Mouse (Mus musculus) cerebellum, postnatal 10 days (tissue): Measurements from ENCODE around the gene Irak2.

Source experiments
- DNase-seq, 2 experiments: peaks; one replicate each; pipeline ENCODE4 v3.0.0; 2021; ENCODE audit warnings: mixed read lengths in 2 of 2

Irak2 gene

DNA sequence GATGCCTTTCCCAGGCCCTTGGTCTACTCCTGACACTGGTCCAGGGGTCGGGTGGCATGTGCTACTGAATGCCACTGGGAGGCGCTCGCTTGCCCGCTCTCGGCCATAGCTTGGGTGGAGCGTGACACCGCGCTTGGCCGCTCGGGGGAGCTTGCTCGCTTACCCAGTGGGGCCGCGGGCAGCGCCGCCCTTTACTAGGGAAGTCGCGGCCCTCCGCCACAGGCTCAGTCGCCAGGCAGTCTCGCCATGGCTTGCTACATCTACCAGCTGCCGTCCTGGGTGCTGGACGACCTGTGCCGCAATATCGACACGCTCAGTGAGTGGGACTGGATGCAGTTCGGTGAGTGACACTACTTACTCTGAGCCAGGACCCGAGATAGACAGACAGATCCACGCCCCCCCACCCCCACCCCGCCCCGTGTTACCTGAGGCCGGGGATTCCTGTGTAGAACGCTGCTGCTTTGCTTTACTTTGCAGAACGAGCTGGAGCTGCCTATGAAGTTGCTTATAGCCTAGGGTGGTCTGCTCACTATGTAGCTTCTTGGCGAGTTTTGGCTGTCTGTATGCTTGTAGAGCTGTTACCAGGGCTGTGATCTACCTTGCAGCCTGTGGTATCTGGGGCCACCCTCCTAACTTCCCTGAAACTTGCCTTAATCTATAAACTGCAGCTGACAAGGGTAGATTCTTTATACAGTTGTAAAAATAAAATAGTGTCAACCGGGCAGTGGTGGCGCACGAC is at the start of gene Irak2:
Gene Irak2, plus strand, starts transcription at position 166 of the 739 bp plus-strand sequence.
- DNase-seq, result peak; percentile 97

DNA sequence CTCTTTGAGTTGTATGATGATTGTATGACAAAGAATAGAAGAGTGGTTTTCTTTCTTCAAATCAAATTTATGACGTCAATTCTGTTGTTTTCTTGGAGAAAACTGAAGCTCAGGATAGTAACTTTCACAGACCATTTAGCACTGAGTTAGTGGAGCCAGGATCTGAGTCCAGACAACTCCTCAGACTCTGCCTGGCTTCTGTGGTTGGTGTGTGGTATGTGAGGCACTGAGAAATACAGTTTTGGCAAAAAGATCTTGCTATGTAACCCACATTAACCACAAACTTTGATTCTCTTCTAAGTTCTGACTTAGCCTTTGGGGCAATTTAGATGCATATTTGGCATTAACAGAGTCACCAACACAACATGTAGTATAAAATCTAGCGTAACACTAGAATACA is 45.6 kb upstream of the Irak2 start:
- no peak for DNase-seq

DNA sequence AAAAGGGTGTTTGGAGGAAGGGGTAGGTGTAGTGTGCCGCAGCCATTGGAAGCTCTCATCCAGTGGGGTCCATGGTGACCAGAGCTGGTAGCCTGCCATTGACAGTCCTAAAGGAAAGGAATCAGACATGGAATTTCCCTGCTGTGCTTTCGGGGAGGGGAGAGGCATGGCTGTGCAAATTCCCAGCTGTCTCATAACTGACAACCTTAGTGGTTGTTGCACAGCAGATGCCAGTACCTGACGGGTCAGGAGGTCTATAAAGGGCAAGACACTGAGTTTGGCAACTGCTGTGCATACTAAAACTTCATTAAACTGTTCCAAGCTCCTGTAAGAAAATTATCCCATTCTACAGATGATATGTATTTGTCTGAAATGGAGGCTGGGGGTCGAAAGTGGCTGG is 40.3 kb upstream of the Irak2 start:
- no peak for DNase-seq

DNA sequence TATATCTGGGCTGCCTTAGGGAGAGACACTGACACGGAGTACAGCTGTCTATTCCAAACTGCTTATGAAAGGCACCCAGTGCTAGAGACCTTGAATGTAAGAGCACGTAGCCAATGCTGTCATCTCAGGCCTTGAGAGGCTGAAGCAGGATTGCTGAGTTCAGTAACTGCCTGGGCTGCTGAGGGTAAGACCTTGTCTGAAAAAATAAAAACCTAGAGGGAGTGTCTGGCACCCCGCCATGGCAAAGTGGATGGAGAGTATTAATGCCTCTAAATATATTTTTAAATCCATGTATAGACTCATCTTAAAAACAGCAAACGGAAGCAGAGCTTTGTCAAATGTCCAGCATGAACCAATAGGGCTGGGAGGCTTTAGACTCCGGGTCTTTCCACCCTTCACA is 38.4 kb upstream of the Irak2 start:
- DNase-seq, result no peak

DNA sequence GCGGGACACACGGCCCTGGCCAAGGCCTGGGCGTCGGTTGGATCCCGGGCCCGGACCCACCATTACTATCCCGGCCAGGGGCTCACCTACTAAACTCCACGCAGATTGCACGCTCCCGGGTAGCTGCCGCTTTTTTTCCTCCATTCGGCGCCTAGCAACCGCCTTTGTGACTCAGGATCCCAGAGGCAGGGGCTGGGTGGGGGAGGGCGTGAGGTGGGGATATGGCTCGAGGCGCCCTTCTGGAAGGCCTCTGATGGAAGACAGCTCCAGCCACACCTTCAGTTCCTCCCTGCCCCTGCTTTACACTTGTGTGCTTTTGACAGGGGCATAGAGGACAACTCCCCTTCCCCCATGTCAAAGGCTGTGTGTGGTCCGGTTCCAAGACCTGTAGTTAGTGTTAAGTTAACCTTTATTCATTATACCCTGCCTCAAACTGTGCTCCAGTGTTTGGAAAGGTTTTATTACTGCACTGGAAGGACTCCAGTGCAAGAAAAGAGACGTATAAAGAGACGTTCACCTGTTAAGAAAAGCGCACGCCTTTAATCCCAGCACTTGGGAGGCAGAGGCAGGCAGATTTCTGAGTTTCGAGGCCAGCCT is 37.6 kb upstream of the Irak2 start, which contains the start of gene Fancd2os:
Gene Fancd2os, minus strand, starts transcription at position 173 of the 597 bp plus-strand sequence.
- no peak for DNase-seq

DNA sequence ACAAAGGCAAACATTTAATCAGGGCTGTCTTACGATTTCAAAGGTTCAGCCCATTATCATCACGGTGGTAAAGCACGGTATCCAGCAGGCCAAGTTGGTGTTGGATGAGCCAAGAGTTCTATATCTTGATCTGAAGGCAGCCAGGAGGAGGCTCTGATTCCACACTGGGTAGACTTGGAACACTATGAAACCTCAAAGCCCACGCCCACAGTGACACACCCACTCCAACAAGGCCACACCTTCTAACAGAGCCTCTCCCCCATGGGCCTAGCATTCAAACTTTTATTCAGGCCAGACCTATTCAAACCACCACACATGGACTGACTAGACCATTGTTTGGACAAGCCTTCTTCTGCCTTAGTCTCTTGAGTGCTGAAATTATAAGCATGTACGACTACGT is 35.4 kb upstream of the Irak2 start:
- DNase-seq, result no peak

DNA sequence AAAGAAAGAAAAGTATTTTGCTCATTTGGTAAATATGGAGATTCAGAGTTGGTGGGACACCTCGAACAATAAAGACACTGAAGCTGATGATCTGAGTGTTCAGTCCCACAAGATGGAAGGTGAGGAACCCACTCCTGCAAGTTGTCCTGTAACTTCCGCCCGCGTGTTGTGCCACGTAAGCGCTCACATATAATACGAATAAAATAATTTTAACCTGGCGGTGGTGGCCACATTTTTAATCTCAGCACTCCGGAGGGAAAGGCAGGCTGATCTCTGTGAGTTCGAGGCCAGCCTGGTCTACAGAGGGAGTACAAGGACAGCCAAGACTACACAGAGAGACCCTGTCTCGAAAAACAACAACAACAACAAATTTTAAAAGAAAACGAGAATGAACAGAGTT is 34.3 kb upstream of the Irak2 start:
- DNase-seq, result no peak

DNA sequence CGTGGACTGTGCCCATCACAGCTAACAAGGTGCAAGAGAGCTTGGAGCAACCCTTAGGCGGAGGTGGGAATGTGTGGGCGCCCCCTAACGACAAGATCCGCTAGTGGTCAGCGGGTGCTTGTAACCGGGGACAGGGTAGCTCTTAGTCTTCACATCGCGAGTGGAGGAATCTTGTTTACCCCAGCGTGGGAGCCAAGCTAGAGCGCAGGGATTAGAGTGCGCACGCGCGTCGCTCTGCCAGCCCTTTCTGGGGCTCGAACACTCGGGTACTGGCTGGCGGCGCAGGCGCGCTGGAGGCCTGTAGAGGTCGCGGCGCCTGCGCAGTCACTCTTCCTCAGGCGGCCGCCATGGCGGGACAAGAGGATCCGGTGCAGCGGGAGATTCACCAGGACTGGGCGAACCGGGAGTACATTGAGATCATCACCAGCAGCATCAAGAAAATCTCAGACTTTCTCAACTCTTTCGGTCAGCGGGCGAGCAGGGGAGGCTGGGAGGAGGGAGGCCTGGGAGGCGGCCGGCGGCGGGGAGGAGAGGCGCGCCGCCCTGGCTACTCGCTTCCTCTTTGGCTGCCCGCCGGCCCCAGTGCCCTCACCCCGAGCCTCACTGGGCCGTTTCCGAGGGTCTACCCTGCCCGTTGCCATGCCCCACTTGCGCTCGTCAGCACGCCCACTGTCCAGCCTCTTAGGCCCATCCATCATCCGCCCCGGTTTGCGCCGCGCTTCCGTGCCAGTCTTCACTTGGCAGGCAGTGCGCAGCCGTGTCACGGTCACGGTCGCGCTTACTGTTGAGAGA is 33.6 kb upstream of the Irak2 start, which contains the start of gene Brk1:
Gene Brk1, plus strand, starts transcription at position 341 of the 792 bp plus-strand sequence.
- DNase-seq, result peak; percentile 95 to 96

DNA sequence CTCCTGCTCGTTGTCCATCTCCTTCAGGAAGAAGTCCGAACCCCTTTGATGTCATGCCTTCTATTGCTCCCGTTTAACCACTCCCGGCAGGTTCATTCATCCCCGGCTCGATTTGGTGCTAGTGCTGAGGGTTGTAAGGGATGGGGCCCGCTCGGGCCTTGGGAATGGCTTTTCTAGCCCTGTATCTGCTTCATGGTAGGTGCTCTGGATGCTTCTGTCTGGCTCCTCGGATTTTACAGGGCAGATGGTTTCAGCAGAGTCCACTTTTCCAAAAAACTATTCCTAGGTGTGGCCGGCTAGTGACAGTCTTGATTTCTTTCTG is 33.1 kb upstream of the Irak2 start:
- DNase-seq, result no peak

DNA sequence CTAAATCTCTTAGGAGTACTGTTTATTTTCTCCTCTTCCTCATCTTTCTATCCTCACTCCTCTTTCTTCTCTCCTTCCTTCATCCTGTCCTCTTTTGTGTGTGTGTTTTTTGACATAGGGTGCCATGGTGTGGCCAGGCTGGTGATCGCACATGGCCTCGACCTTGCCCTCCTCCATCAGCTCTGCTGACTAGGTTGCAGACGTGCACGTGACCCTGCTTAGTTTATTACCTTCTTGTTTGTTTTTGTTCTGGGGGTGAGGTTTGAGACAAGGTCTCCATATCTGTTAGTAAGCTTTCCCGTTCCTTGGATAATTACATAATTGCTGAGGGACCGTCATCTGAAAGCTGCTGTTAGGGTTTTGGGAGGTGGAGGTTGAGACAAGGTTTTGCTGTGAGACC is 29.4 kb upstream of the Irak2 start:
- no peak for DNase-seq

DNA sequence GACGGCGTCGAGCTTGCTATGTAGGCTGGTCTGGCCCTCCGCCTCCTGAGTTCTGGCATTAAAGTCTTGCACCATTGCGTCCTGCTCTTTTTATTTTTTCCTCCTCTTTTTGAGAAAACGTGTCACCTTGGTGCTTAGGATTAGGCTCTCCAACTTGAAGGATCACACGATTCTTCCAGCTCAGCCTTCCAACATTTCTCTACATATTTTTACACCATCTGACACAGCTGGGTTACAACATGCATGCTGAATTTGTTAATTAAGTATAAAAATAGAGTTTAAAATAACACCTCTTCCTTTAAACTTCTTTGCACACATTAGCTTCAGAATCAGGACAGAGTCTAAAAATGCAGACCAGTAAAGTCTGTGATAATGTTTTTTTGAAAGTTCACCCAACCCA is 29.0 kb upstream of the Irak2 start:
- DNase-seq, result no peak

DNA sequence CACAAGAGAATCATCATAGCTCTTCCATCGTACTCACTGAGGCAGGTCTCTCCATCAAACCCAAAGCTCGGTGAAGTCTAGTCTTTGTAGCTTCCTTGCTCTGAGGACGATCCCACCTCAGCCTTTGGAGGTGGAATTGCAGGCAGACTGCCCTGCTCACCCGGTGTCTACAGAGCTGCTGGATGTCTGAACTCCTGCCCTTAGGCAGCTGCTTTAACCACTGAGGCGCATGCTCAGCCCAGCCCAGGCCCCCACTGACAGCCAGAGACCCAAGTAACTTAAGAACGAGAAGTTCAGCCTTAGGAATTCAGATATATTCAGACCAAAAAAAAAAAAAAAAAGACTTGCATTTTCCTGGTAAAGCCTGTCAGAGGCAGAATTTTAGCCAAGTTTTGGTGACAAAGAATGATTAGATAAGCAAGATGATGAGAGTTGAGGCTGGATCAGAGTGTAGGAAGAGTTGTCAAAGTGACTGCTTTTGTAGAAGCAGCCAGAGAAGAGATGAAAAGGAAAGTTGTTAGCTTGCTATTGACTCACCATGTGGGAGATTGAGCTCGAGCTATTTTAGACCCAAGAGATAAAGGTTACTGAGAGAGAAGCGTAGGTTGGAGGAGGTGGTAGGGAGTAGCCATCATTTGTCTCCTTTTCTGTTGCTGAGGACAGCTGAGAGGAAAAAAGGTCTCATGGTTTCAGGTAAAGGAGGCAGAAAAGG is 25.9 kb upstream of the Irak2 start:
- no peak for DNase-seq

DNA sequence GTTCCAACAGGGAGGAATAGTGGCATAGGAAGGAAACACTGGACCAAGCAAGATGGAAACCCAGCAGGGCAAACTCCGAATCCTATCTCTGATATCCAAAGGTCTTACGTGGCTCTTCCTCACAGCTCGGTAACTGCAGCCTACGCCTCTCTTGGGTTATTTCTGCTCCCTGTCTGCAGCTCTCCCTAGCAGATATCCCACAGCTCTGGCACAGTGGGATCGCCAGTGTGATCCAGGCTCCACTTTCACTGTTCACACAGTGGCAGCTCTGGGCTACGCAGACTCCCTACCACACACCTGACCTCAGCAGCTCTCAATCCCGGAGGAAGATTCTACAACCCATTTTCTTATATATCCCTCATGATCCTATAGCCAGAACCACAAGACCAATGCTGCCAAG is 24.1 kb upstream of the Irak2 start:
- no peak for DNase-seq

DNA sequence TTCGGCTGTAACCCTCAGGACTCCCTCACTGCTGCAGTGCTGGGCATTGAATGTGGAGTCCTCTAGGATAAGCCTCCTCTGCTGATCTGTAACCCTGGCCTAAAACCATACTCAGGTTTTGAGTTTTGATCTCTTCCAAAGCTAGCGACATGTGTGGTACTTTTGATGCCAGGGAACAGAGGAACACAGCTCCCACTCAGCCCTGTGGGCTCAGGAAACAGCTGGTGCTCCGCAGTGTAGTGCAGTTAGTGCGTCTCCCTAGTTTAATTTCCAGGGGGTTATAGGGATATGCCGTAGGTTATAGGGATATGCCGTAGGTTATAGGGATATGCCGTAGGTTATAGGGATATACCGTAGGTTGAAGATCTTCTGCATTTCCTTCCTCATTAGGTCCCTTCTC is 23.3 kb upstream of the Irak2 start:
- no peak for DNase-seq

DNA sequence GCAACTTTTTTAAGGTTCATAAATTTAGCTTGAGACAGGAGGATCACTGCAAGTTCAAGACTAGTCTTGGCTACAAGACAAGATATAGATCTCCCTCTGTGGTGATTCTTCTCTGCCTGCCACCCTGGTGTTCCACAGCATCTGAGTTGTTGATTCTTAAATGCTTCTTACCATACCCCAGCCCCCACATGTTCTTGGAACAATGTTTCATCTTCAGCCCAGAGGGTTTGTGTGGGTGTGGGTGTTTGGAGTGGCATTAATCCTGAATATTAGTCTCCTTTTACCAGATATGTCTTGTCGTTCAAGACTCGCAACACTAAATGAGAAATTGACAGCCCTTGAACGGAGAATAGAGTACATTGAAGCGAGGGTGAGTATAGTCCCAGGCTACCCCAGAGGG is 22.8 kb upstream of the Irak2 start:
- DNase-seq, result no peak

DNA sequence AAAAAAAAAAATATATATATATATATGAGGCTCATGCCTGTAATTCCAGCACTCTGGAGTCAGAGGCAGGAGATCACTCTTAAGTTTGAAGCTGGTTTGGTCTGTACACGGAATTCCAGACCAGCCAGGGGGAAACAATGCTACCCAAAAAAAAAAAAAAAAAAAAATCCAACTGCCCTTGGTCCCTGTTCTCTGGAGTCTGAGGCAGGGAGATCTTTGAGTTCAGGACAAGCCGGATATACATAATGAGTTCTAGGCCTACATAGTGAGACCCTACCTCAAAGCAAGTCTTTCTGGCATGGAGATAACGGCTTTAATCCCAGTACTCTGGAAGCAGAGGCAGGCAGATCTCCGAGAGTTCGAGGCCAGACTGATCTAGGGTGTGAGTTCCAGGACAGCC is 14.9 kb upstream of the Irak2 start:
- DNase-seq, result no peak

DNA sequence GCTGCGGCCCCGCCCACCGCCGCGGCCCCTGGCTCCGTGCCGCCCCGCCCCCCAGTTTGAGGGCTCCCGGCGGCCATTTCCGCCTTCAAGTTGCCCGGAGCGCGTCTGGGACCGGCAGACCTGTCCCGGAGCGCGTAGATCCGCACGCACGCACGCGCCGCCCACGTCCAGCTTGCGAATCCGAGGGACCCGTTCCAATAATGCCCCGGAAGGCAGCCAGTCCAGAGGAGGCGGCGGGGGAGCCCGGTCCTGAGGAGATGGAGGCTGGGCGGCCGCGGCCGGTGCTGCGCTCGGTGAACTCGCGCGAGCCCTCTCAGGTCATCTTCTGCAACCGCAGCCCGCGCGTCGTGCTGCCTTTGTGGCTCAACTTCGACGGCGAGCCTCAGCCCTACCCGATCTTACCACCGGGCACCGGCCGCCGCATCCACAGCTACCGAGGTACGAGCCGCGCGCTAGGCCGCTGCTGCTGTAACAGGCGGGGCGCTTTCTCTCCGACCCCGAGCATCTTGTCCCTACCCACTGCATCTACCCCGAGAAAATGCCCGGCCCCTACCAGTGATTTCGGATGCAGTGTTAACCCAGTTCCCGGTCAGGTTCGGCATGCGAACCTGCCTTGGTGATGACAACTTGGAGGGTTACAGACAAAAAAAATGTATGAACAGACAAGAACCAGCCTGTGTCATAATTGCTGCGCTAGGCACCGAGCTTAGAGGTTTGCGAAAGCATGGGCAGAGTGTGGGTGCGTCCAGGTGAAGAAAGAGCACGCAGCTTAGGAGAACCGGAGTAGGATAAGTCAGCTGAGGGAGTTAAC is 14.1 kb upstream of the Irak2 start, which contains the start of gene Vhl:
Gene Vhl, plus strand, starts transcription at position 19 of the 811 bp plus-strand sequence.
- peak; percentile 90 to 92 for DNase-seq

DNA sequence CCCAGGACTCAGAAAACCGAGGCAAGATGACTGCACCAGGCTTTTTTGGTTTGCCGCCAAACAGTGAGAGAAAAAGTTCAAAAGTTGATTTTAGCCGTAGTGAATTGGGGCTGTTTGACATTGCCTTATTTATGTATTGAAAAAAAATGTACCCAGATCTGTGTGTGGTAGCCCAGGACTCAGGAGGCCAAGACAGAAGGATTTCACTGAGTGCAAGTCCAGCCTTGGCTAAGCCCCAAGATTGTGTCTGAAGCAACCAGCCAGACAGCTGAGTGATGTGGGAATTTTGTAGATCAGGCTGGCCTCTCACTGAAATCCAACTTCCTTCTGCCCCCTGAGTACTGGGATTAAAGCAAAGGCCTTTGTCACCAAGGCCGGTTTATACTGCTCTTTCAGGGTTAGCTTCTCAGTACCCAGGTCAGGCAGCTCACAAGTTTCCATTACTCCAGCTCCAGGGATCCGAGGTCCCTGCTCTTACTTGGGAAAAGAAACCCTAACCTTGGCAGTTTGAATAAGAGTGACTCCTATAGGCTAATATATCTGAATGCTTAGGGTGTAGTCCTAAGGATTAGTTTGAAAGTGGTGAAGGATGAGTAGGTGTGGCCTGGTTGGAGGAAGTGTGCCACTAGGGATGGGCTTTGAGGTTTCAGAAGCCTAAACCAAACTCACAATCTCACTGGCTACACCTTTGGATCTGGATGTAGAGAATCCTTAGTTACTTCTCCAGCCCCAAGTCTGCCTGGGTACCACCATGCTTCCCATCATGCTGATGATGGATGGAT is 13.1 kb upstream of the Irak2 start:
- DNase-seq, result peak; percentile 57 to 60

DNA sequence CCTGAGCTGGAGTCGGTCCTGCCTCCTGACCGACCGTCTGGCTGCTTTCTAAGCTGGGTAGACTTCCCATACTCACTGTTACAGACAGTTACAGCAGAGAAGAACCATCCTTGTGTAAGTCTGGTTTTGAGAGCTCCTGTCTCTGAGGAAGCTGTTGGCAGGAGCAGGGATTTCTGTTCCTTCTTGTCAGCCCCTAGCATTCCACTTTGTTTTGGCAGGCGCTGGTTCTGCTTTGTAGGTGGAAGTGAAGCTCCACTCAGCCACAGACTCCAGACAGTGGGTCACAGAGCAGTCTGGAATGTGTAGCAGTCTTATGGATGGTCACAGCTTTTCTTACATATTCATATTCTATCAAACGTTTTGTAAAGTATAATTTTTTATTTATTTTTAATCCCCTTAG is 7.9 kb upstream of the Irak2 start:
- DNase-seq, result no peak

DNA sequence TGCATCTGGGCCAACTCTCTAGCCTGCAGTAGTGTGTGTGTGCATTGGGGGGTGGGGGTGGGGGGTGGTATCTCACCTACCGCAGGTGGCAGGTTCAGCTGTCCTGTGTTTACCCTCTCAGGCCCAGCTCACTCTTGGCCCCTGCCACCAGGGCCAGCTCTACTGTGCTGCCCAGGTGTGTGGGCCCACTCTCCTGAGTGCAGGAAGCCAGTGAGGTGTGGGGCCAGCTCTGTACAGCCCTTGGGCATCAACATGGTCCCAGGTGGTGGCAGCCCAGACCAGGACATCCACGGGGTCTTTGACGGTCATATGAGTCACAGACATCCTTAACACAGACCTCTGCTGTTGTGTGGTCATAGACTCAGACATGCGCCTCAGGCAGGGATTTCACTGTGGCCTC is 5.4 kb upstream of the Irak2 start:
- DNase-seq, result no peak

DNA sequence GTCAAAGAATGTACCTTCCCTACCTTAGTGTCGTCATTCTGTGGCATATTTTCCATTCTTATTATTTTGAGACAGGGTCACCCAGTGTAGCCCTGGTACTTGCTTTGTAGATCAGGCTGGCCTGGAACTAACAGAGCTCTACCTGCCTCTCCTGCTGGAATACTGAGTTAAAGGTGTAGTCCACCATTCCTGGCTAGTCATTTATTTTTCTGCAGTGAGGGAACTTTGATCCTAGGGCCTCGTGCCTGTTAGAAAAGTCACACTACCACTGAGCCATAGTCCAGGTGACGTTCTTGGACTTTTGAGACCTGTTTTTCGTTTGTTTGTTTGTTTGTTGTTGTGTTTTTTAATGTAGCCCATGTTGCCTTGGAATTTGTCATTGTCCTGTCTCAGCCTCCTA is 934 bp downstream of the Irak2 start:
- no peak for DNase-seq

DNA sequence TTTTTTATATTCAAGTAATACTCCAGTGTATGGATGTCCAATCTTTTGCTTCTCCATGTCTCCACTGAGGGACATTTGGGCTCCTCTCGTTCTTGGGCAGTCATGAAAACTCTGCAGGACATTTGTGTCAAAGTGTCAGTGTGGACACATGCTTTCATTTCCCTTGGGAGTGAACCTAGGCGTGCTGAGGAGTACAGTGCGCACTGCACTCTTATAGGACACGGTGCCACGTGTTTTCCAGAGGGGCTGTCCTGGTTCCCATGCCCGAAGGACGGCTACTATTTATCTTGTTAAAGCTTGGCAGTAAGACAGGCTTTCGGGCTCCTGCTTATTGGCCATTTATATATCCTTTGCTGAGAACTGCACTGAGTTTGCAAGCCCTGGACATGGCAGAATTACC is 4.3 kb downstream of the Irak2 start:
- no peak for DNase-seq
